Mouse (Mus musculus) midbrain, embryonic 15.5 days (tissue): Measurements from ENCODE around the gene Med4. TPM values are rescaled to one million over a fixed set of nuclear protein-coding genes. Genes with fewer than 3 reads are reported as not detected.

Experiments used
- ATAC-seq: fragments of 200-750 bp; cut with Nextera tagmentation; replicated peaks from 2 replicates; pipeline ENCODE4 v1.8.0; 2017; ENCODE audit warnings: moderate TSS enrichment
- H3K27ac ChIP-seq: fragments of 300-500 bp; sonication (generic); 2 replicates; pipeline ENCODE4 v1.5.1; 2015; ENCODE audit warnings: mild to moderate bottlenecking, inconsistent platforms
- H3K27me3 ChIP-seq: fragments of 300-500 bp; sonication (generic); replicated peaks from 2 replicates; pipeline ENCODE4 v1.6.1; 2015; ENCODE audit warnings: inconsistent platforms
- H3K36me3 ChIP-seq: fragments of 300-500 bp; sonication (generic); replicated peaks from 2 replicates; pipeline ENCODE4 v1.6.1; 2015; ENCODE audit warnings: inconsistent platforms
- H3K4me1 ChIP-seq: fragments of 300-500 bp; sonication (generic); 2 replicates; pipeline ENCODE4 v1.6.1; 2015; ENCODE audit warnings: inconsistent platforms
- H3K4me2 ChIP-seq: fragments of 300-500 bp; sonication (generic); 2 replicates; pipeline ENCODE4 v1.6.1; 2015; ENCODE audit warnings: inconsistent platforms, mild to moderate bottlenecking, moderate library complexity
- H3K4me3 ChIP-seq: fragments of 300-500 bp; sonication (generic); 2 replicates; pipeline ENCODE4 v1.5.1; 2015; ENCODE audit warnings: mild to moderate bottlenecking, inconsistent platforms
- H3K9ac ChIP-seq: fragments of 300-500 bp; sonication (generic); 2 replicates; pipeline ENCODE4 v1.6.1; 2015; ENCODE audit warnings: mild to moderate bottlenecking, inconsistent platforms
- H3K9me3 ChIP-seq: fragments of 300-500 bp; sonication (generic); 2 replicates; pipeline ENCODE4 v1.6.1; 2016; ENCODE audit warnings: inconsistent platforms
- WGBS: fragments of 180-500 bp; shearing (Covaris S2); methylation state at CpG from one replicate; pipeline ENCODE4 v1.1.7; 2015; ENCODE audit warnings: mixed read lengths; 5-methylcytosine and 5-hydroxymethylcytosine counted together
- polyA plus RNA-seq: library from polyadenylated mRNA; unstranded; fragments of >200 nt; fragmentation: Nextera tagmentation; extraction: Ambion mirVana; gene quantifications from 2 replicates; pipeline ENCODE4 v1.2.1, GENCODE M21; 2015

Gene Med4
- polyA plus RNA-seq, 1 experiment from 2014 or later: 82.8 TPM

DNA sequence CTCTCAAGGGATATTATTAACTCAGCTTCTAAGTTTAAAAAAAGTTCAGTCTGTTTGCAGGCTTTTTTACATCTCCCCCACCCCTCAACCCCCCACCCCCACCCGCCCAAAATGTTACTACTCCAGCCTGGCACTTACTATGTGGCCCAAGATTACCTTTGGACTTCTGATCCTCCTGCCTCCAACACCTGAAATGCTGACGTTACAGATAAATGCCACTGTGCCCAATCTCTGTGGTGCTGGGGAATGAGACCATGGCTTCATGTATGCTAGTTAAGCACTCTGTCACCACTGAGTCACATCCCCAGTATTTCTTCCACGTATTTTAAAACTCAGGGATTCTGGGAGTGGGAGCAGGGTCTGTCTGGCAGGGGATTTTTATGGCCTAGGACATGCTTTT, 40.5 kb downstream of the Med4 start:
- H3K27ac ChIP-seq: no peak overlapping the region
- WGBS: 47% methylated on average over 3 of the region's 3 CpGs
- no peak for ATAC-seq
- H3K4me3 ChIP-seq: no peak overlapping the region
- H3K4me1 ChIP-seq: peaks cover 19% of the 10 kb centered on the region
- no peaks in the 10 kb centered on the region for H3K9me3 ChIP-seq
- H3K9ac ChIP-seq: no peak overlapping the region
- no peaks in the 10 kb centered on the region for H3K36me3 ChIP-seq
- no peaks in the 10 kb centered on the region for H3K27me3 ChIP-seq
- no peak overlapping the region for H3K4me2 ChIP-seq

DNA sequence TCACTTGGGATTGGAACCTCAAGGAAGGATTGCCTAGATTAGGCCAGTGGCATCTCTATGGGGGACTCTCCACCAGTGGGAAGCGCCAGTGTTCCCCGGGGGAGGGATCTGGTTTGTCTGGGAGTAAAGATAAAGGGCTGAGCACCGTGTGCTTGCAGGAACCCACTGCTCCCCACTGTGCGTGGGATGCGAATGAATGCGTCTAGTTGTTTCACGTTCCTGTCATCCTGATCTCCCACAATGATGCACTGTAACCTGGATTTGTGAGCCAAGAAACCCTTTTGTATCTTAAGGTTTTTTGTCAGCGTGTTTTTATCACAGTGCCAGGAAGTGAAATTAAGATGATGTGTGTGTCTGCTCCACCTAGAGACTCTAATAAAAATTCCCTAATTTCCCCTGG, 40.9 kb downstream of the Med4 start:
- Histone ChIP-seq H3K4me2 (no peak overlapping the region), H3K4me1 (peaks cover 19% of the 10 kb centered on the region), H3K36me3 (no peaks in the 10 kb centered on the region), H3K27me3 (no peaks in the 10 kb centered on the region), H3K9me3 (no peaks in the 10 kb centered on the region), H3K9ac (no peak overlapping the region), H3K4me3 (no peak overlapping the region), H3K27ac (no peak overlapping the region)
- WGBS: 36% methylated on average over 8 of the region's 8 CpGs
- ATAC-seq: no peak

DNA sequence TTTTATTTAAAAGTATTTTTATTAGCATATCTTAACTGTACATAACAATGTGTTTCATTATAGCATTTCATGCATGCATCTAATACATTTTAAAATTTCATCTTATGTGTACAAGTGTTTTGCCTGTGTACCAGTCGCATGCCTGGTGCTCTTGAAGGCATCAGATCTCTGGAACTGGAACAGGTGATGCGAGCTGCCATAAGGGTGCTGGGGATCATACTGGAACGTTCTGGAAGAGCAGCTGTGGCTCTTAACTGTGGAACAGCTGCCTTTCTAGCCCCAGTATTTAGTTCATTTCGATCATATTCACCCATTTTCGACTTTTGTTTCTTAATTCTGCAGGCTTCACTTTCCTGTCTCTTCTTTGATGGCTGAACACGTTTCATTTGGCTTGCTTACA, 41.3 kb downstream of the Med4 start:
- Histone ChIP-seq H3K9me3 (no peaks in the 10 kb centered on the region), H3K27ac (no peak overlapping the region), H3K4me3 (no peak overlapping the region), H3K27me3 (no peaks in the 10 kb centered on the region), H3K4me2 (no peak overlapping the region), H3K4me1 (peaks cover 19% of the 10 kb centered on the region), H3K9ac (no peak overlapping the region), H3K36me3 (no peaks in the 10 kb centered on the region)
- 84% methylated on average over 6 of the region's 6 CpGs for WGBS
- ATAC-seq: no peak

DNA sequence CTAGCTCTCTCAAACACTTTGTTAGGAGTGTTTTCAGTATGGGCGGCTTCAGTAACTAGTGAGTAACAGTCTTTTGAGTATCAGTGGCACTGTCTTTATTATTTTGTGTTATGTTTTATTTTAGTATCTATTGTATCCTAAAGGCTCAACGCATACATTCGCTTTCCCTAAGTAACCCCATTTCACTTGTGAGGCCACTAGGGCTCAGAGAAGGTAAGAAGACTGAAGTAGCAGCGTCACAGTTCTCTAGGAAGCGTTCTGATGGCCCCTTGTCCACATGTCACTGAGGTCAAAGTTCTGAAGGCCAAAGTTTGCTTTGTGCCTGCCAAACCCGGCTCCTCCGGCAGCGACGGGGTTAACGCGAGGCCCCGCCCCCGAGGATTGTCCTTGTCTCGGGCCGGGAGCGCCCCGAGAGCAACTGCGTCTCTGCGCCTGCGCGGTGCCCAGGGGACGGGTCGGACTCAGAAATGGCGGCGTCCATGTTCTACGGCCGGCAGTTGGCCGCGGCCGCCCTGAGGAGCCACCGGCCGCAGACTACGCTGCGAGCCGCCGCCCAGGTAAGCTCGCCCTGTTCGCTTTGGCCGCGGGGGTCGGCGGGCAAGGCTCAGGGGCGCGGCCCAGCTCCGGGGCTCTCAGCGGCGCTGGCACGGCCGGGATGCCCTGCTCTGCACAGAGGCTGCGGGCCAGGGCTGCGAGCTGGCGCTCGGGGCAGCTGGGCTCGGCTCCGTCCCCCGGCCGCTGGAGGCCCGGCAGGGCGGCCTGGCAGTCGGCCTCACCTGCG, 42.7 kb downstream of the Med4 start:
- H3K27ac ChIP-seq: peak overlapping the region; percentile 80
- WGBS: 4% methylated on average over 61 of the region's 61 CpGs
- H3K4me1 ChIP-seq: peaks cover 19% of the 10 kb centered on the region
- no peaks in the 10 kb centered on the region for H3K36me3 ChIP-seq
- no peaks in the 10 kb centered on the region for H3K9me3 ChIP-seq
- ATAC-seq: peak; percentile 96
- H3K27me3 ChIP-seq: no peaks in the 10 kb centered on the region
- H3K4me2 ChIP-seq: peak overlapping the region; percentile 59
- peak overlapping the region; percentile 92 for H3K9ac ChIP-seq
- H3K4me3 ChIP-seq: peak overlapping the region; percentile 92

DNA sequence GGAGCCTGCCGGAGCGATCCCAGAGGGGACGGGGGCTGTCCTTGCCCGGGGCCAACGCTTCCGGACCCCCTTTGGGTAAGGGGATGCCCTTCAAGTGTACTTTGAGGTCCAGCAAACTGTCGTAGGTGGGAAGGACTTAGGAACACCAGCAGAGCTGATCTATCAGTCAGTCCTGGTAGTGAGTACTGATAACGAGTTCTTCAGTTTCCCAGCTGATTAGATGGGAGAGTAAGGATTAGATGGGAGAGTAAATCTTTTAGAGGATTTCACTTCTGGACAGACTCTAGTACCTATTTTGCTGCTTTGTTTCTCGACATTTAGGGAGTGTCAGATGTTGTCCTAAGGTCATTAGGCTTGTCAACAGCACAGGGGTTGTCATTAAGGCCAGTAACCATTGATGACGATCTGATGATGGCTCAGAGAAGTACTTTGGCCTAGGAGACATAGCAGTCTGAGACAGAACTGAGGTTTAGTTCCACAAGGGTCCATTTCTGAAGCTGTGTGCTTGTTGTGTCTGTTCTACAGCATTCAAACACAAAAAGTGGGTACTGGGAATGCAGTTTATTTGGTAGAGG, 43.4 kb downstream of the Med4 start:
- Histone ChIP-seq H3K9ac (peak overlapping the region; percentile 92), H3K4me3 (peak overlapping the region; percentile 92), H3K4me1 (peaks cover 19% of the 10 kb centered on the region), H3K36me3 (no peaks in the 10 kb centered on the region), H3K9me3 (no peaks in the 10 kb centered on the region), H3K4me2 (peak overlapping the region; percentile 59), H3K27me3 (no peaks in the 10 kb centered on the region), H3K27ac (peak overlapping the region; percentile 80)
- WGBS: under 1% methylated on average over 10 of the region's 10 CpGs
- ATAC-seq: peak; percentile 67

Other genes starting within 250 kb of the Med4 start
- gene Rb1, start 184.2 kb upstream of the Med4 start, polyA plus RNA-seq: 28.0 and 30.2 TPM in 2 replicates
- 590 and 626 TPM in 2 replicates for gene Itm2b, start 124.7 kb upstream of the Med4 start, polyA plus RNA-seq
- gene Sucla2, start 15.3 kb downstream of the Med4 start, polyA plus RNA-seq: 109 and 111 TPM in 2 replicates
- gene Nudt15, start 38.2 kb downstream of the Med4 start, polyA plus RNA-seq: 7.1 and 8.2 TPM in 2 replicates
- gene Gm21750, start 151.2 kb downstream of the Med4 start, polyA plus RNA-seq: not detected in 2 replicates